Mouse (Mus musculus) yolk sac, embryonic 10.5 days (tissue): Measurements from ENCODE around the gene Ilk.
"Not testable (repeated sequence)": the region's sequence is repeated elsewhere in the genome, so short reads cannot be mapped to it uniquely, and the experiment has no call there.

Experiments
- DNase-seq: peaks from one replicate; pipeline ENCODE4 v3.0.0-alpha.2; 2017; ENCODE audit warnings: low spot score

Gene Ilk

DNA sequence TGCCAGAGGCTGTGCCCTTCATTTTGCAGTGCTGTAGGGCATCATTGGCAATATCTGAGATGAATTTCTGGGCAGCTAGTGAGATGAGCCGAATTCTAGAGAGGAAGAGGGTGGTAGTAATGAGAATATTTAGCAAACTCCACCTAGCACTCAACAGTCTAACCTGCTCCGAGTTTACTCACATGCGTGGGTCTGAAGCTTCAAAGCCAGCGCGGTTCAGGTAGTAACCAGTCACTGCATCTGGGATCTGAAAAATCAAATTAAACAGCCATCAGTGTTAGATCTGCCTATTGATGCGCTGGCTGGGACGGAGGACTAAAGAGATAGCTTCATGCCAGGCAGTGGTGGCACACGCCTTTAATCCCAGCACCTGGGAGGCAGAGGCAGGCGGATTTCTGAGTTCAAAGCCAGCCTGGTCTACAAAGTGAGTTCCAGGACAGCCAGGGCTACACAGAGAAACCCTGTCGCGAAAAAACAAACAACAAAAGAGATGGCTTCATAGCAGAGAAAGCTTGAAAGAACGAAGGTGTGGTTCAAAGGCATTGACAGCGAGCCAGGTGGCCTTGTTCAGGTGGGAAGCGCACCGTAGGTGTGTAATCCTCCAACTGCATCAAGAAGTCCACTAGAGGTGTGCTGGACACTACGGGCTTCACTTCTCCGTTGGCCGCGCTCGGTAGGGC is 7.0 kb downstream of the Ilk start:
- DNase-seq = not testable (repeated sequence)

DNA sequence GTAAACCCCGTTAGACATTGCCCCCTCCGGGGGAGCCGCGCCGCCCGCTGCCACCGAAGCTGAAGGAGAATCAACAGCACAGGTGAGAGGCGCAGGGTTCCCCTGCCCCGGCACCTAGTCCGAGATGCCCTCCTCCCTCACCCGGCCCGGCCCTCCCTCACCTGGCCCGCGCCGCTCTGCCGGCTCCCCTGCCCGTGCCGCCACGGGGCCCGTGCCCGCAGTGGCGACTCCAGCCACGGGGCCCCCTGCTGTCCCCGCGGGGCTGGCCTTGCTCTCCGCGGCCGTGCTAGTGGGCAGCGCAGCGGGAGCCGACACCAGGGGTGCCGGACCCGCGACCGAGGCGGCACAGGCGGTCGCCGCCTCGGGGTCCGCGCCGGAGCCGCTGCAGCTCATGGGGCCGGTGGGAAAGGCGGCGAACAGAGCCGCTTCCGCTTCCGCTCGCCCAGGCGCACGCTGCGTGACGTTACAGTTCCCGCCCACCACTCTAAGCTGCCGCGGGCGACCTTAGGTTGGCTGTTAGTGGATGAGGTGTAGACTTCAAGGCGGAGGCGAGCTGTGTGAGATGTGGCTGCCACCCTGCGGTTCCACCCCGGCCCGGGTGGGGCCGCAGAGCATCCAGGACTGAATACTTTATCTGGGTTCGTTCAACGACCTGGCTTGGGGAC is 7.7 kb downstream of the Ilk start, which contains the start of gene Taf10:
Taf10 (minus strand) TSS at position 436 of the 665 bp plus-strand sequence.
- peak; percentile 91 for DNase-seq

- DNase-seq = no peak
These were observed 11.4 kb downstream of the Ilk start for GRCm38 (mm10) chr7:105747776-105748175.

GRCm38 (mm10) chr7:105751491-105752433 is 15.4 kb downstream of the Ilk start, which contains the start of gene Tpp1:
Tpp1 (minus strand) TSS chr7:105752235.
- peak; percentile 92 for DNase-seq

DNA sequence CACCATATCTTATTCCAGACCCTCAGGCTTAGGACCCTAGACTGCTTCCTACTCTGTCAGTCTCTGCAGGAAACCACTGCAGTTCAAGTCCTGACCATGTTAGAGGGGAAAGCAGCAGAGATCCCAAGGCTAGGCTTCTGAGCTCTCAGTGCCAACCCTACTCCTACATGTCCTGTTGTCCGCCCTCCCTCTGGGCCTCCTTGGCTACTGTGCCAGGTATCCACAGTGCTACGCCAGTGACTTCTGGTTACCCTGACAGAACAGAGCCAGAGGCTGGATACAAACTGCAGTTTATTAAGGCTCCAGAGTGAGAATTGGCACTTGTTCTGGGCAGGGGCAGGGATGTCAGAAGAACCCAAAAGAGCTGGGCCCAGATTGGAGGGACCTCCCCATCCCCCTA is 16.3 kb downstream of the Ilk start:
- no peak for DNase-seq

DNA sequence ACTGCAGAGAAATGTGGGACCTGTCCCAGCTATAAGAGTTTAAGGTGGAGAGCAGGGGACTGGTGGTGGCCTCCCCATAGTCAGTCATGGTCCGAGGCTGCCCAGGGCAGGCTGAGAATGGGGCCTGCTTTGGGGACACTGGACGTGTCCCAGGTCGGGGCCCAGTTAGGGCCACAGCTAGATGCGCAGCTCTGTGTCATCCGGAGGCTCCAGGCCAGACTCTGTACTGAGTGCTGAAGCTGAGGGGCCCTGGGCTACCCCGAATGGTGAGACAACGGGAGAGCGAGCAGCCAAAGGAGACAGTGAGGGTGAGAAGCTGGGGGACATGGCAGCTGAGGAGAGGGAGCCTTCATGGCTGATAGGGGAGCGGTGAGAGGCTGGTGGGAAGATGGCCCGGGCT is 16.9 kb downstream of the Ilk start:
- DNase-seq = no peak

GRCm38 (mm10) chr7:105761813-105762484 is 25.6 kb downstream of the Ilk start:
- peak; percentile 48 for DNase-seq

- DNase-seq = no peak
These were observed 26.3 kb downstream of the Ilk start for GRCm38 (mm10) chr7:105762517-105763270.

- no peak for DNase-seq
These were observed 27.9 kb downstream of the Ilk start for GRCm38 (mm10) chr7:105764331-105764730.

- peak; percentile 26 for DNase-seq
These were observed 31.4 kb downstream of the Ilk start for GRCm38 (mm10) chr7:105767729-105768165.

GRCm38 (mm10) chr7:105769959-105770358 is 33.6 kb downstream of the Ilk start:
- no peak for DNase-seq

GRCm38 (mm10) chr7:105772331-105772730 is 35.9 kb downstream of the Ilk start:
- DNase-seq = no peak

- DNase-seq = no peak
These were observed 36.6 kb downstream of the Ilk start for GRCm38 (mm10) chr7:105773041-105773440.

DNA sequence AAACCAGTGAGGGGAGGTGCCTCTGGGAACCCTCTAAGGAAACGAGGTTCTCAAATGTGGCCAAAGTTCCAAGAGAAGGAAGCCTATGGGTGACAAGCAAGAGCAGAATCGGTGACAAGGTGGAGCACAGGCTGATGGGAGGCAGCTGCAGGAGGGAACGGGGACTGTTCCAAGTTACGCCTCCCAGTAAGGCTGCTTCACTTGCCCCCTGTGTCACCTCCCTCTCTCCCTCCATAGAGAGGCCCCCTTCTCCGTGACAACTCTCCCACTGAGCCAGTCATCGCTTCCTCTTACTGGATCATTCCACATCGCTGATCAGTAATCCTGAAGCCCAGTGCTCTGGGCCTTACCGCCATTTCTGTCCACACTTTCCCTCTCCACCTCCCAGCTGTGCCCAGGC is 38.3 kb downstream of the Ilk start:
- DNase-seq = no peak

DNA sequence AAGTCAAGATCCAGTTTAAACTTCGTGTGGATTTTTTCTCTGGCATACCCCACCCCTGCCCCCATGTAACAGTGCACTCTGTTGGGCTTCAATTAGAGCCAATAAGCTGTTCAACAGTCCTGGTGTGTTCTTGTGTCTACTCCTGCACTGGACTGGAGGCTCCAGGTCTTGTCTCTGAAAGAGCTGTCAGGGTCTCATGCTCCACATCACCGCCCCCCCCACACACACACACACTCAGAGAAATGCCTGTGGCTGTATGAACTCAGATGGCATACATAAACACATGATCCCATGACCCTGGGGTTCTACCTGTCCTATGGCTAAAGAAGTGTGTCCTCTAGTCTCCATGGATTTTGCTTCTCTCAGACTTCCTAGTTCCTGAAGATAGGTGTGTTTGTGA is 39.6 kb downstream of the Ilk start:
- DNase-seq = no peak

DNA sequence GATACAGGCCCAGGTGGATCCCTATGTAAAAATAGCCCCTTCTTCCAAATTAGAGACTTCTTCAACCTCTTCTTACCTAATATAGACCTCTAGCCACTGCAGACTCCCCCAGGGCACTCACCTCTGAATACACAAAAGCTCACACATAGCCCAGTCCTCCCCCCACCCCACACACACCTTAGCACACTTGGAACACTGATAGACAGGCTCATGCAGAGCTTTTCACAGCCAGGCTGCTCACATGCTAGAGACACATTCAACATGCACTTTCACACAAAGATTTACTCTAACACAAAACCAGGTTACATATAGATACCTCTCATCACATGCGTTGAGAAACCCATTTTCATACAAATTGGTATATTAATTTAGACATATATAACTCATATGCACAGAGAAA is 40.9 kb downstream of the Ilk start:
- no peak for DNase-seq

DNA sequence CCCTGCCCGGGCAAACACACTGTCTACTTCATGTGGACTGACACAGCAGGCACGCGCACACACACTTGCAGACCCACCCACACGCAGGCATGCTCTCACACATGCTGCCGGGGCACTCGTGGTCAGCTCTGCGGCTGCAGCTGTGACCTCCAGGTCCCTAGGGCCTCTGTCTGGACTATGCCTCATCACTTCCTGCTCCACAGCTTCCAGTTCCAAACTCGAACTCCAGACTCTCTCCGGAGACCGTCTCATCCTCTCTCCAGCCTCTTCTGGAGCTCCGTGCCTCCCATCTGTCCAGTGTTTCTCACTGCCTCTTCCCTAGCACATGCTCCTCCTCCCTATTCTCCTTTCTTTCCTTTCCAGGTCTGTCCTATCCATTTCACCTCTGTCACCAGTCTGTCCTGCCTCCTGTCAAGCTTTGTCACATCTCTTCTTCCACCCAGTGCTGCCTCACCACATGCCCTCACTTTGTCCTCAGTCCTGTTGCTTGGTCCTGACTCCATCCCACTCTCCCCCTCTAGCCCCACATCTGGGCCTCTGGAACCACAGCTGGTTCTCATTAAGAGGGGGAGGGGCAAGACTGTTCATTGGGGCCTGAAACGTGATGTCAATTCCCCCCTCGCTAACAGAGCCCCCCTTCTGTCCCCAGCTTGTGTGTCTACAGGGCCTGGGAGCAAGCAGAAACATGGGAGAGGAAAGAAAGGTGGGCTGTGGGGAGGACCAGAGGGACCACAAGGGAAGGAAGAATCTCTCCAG is 41.6 kb downstream of the Ilk start:
- peak; percentile 43 for DNase-seq

DNA sequence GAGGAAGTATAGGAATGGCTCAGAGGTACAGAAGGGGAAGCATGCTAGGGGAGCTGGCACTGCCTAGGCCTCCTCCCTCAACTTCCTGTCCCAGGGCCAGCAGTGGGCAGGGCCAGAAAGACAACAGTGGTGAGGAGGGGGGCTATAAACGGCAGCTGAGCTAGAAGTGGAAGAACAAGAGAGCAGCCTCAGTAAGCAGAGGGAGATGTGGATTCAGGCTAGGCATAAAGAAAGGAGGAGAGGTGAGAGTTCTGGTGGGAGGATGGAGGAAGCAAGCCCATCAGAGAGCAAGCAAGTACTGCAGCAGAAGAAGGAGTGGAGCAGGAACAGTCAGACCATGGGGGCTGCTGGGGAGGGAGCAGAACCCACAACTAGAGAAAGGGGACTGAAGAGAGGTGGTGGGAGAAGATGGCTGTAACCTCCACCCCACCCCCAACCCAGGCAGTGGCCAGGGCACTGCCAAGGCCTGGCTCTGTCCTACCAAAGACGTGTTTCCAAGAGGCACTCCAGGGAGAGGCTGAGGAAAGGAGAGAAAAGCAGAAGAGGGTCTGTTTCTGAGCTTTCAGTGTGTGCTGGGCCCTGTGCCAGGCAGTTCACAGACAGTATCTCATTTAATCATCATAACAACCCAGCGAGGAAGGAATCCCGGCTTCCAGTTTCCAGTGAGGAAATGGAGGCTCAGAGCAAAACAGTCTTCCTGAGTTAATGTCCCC is 42.3 kb downstream of the Ilk start:
- peak; percentile 39 for DNase-seq

GRCm38 (mm10) chr7:105783861-105784260 is 47.5 kb downstream of the Ilk start:
- DNase-seq = no peak

DNA sequence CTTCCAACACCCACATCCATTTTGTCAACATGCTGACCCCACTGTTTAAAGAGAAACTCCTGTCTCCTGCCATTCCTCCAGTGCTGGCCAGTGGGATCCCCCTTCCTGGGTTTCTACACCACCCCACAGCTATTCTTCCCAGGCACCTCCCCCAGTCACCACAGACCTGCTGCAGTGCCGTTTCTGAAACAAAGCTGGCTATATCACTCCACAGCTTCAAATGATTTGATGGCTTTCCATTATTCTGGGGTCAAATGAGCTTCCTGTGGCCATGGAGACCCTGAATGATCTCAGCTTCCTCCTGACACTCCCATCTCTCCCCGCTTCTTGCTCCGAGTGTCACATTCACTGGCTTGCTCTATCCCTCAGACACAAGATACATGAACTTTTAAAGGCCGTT is 48.2 kb downstream of the Ilk start:
- no peak for DNase-seq
